Mouse (Mus musculus) liver, embryonic 14.5 days (tissue): ENCODE measurements around the gene Wdfy2.

Experiments
- CTCF ChIP-seq: IDR thresholded peaks from 2 replicates; pipeline ENCODE4 v1.5.1; 2016; ENCODE audit warnings: antibody characterized with exemption, low read depth, control low read depth
- EP300 ChIP-seq: IDR thresholded peaks from 2 replicates; pipeline ENCODE4 v1.6.1; 2016; ENCODE audit warnings: antibody characterized with exemption, low read depth

DNA sequence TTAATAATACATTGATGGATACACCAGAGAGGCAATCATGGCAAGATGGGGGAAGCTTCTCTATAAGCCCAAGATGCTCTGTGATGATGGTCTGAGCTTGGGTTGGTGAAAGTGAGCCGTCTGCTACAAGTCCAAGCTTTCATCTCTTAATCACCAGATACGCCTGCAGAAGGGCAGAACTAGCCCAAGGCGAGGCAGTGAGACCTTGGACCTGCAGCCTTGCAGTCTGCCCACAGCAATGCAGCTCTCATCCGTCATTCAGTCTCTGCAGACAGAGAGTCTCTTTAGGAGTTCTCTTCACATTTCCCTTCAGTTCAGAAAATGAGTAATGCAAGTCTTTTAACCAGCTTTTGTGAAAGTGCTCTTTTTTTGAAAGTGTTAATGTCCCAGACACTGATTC, 20.4 kb downstream of the Wdfy2 start:
- no peak for TF ChIP-seq CTCF
- no peak for TF ChIP-seq EP300
